Mouse (Mus musculus): ENCODE results near the gene Ambn. TPM values are rescaled to one million over a fixed set of nuclear protein-coding genes. Genes with fewer than 3 reads are reported as not detected.

Gene Ambn
- total RNA-seq (2021), result not detected
- long read RNA-seq, result 0 reads

GRCm38 (mm10) chr5:88455691-88456090, at the start of gene Ambn:
Ambn (plus strand) TSS chr5:88455991.
- DNase-seq (ENCODE audit: low spot score in 2 of 2), result no peak

- no peak for DNase-seq (ENCODE audit: low spot score in 2 of 2)
Observed at GRCm38 (mm10) chr5:88420319-88421065, 35.3 kb upstream of the Ambn start.

GRCm38 (mm10) chr5:88424892-88425291, 30.9 kb upstream of the Ambn start:
- peak in 1 of 2 experiments; percentile 1 for DNase-seq (ENCODE audit: low spot score in 2 of 2)

- DNase-seq (ENCODE audit: low spot score in 2 of 2), result no peak
Observed at GRCm38 (mm10) chr5:88426753-88427152, 29.0 kb upstream of the Ambn start.

- no peak for DNase-seq (ENCODE audit: low spot score in 2 of 2)
Observed at GRCm38 (mm10) chr5:88467471-88467870, 11.7 kb downstream of the Ambn start.

- DNase-seq (ENCODE audit: low spot score in 2 of 2), result no peak
Observed at GRCm38 (mm10) chr5:88468807-88469704, 13.3 kb downstream of the Ambn start.

- DNase-seq (ENCODE audit: low spot score in 2 of 2), result no peak
Observed at GRCm38 (mm10) chr5:88487675-88488074, 31.9 kb downstream of the Ambn start, which contains the start of gene Enam. Enam (plus strand) TSS chr5:88487975.

- DNase-seq (ENCODE audit: low spot score in 2 of 2), result no peak
Observed at GRCm38 (mm10) chr5:88489004-88489403, 33.2 kb downstream of the Ambn start.

- no peak for DNase-seq (ENCODE audit: low spot score in 2 of 2)
Observed at GRCm38 (mm10) chr5:88491111-88491510, 35.3 kb downstream of the Ambn start.

- no peak for DNase-seq (ENCODE audit: low spot score in 2 of 2)
Observed at GRCm38 (mm10) chr5:88499781-88500180, 44.0 kb downstream of the Ambn start.

GRCm38 (mm10) chr5:88508555-88508954, 52.8 kb downstream of the Ambn start:
- no peak for DNase-seq (ENCODE audit: low spot score in 2 of 2)

GRCm38 (mm10) chr5:88508990-88509389, 53.2 kb downstream of the Ambn start:
- no peak for DNase-seq (ENCODE audit: low spot score in 2 of 2)

Other genes starting within 250 kb of the Ambn start
- gene Gm7714, start 187.1 kb upstream of the Ambn start, total RNA-seq (2021), result not detected
- not detected for gene Prol1, start 138.7 kb upstream of the Ambn start, total RNA-seq (2021)
- not detected for gene Amtn, start 79.9 kb upstream of the Ambn start, total RNA-seq (2021)
- not detected for gene Enam, start 32.0 kb downstream of the Ambn start, total RNA-seq (2021)
- gene Jchain, start 71.9 kb downstream of the Ambn start, total RNA-seq (2021), result under 1 TPM; 0.28 to 0.37 TPM
- 10 to 100 TPM; 29.3 to 30.5 TPM for gene Utp3, start 98.5 kb downstream of the Ambn start, total RNA-seq (2021)
- 100 to 1,000 TPM; 159 to 169 TPM for gene Rufy3, start 109.0 kb downstream of the Ambn start, total RNA-seq (2021)
- gene Grsf1, start 220.2 kb downstream of the Ambn start, total RNA-seq (2021), result 10 to 100 TPM; 91.8 to 99.3 TPM